Mouse (Mus musculus) liver, embryonic 14.5 days (tissue): ENCODE results near the gene Spindoc.

Source experiments
- CTCF ChIP-seq: IDR thresholded peaks from 2 replicates; pipeline ENCODE4 v1.5.1; 2016; ENCODE audit warnings: antibody characterized with exemption, low read depth, control low read depth
- EP300 ChIP-seq: IDR thresholded peaks from 2 replicates; pipeline ENCODE4 v1.6.1; 2016; ENCODE audit warnings: antibody characterized with exemption, low read depth

GRCm38 (mm10) chr19:7306968-7307367 lies 75.8 kb downstream of the Spindoc start:
- no peak for TF ChIP-seq CTCF
- TF ChIP-seq EP300 = no peak
